Mouse (Mus musculus): ENCODE measurements around the gene Vmn1r167. TPM values are rescaled to one million over a fixed set of nuclear protein-coding genes. Genes with fewer than 3 reads are reported as not detected.
"Not testable (repeated sequence)": the region's sequence is repeated elsewhere in the genome, so short reads cannot be mapped to it uniquely, and the experiment has no call there.

Gene Vmn1r167
- polyA plus RNA-seq (2014; fragmentation: Nextera tagmentation; extraction: Ambion mirVana) = not detected in 2 replicates

DNA sequence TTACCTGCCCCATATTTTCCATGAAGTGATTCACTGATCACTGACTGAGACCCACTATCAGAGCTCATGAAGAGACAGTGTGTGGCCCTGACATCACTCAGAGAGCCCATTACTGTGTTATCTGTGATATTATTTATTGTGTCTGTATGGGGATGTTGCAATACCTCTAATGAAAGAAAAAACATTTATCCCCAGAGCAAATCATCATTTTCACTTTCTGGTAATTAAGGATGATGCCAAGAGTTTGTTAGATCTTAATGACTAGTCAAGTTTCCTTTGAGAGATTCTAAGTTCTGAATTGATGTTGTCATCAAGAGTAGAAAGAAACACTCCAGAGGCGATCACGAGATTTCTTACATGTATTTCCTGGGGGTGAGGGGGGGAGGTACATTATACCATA lies at the start of gene Vmn1r167:
Gene Vmn1r167, minus strand, starts transcription at position 101 of the 400 bp plus-strand sequence.
- not testable (repeated sequence) for H3K4me1 ChIP-seq (ENCODE audit: control insufficient read depth in 2 of 2, insufficient read depth in 2 of 2, low read length in 2 of 2); H3K9ac ChIP-seq (ENCODE audit: low read length); H3K9me3 ChIP-seq (ENCODE audit: control insufficient read depth, low read length); H3K4me2 ChIP-seq (ENCODE audit: low read length); H3K27ac ChIP-seq (replicated peaks in 1 of 2; ENCODE audit: control insufficient read depth in 1 of 2, insufficient read depth in 1 of 2, low read depth in 2 of 2, low read length in 2 of 2); ATAC-seq (ENCODE audit: insufficient number of reproducible peaks, insufficient read depth, low FRiP score, low read depth); H3K36me3 ChIP-seq (ENCODE audit: control insufficient read depth, insufficient read depth, low read length); H3K27me3 ChIP-seq (ENCODE audit: control insufficient read depth, insufficient read depth, low read length); H3K4me3 ChIP-seq (ENCODE audit: control insufficient read depth in 1 of 2, insufficient read depth in 1 of 2, low read depth in 1 of 2, low read length in 2 of 2)
- WGBS = 64% methylated on average over 2 of the region's 2 CpGs

DNA sequence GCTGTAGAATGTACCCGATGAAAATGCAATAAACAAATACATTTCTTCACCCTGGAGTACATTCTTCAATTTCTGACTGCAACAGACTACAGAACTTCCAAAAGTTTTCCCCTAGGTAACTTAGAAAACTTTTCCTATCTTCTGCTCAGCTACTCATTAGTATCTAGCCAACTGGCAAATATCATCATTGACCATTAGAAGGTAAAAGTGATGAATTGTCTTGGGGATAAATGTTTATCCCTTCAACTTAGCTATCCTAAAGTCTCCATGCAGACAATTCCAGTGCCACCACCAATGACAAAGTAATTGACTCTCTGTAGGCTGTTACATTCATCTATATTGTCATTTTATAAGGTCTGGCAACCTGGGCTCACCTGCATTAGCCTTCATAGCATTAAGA lies 32.4 kb upstream of the Vmn1r167 start, which contains the start of gene Vmn1r168:
Gene Vmn1r168, plus strand, starts transcription at position 301 of the 400 bp plus-strand sequence.
- not testable (repeated sequence) for H3K27ac ChIP-seq (replicated peaks in 1 of 2; ENCODE audit: control insufficient read depth in 1 of 2, insufficient read depth in 1 of 2, low read depth in 2 of 2, low read length in 2 of 2); H3K4me1 ChIP-seq (ENCODE audit: control insufficient read depth in 2 of 2, insufficient read depth in 2 of 2, low read length in 2 of 2); H3K9ac ChIP-seq (ENCODE audit: low read length); H3K36me3 ChIP-seq (ENCODE audit: control insufficient read depth, insufficient read depth, low read length); H3K4me2 ChIP-seq (ENCODE audit: low read length); H3K4me3 ChIP-seq (ENCODE audit: control insufficient read depth in 1 of 2, insufficient read depth in 1 of 2, low read depth in 1 of 2, low read length in 2 of 2); H3K27me3 ChIP-seq (ENCODE audit: control insufficient read depth, insufficient read depth, low read length); H3K9me3 ChIP-seq (ENCODE audit: control insufficient read depth, low read length); ATAC-seq (ENCODE audit: insufficient number of reproducible peaks, insufficient read depth, low FRiP score, low read depth)
- no CpG with 5 or more reads among the region's 1 CpGs for WGBS

DNA sequence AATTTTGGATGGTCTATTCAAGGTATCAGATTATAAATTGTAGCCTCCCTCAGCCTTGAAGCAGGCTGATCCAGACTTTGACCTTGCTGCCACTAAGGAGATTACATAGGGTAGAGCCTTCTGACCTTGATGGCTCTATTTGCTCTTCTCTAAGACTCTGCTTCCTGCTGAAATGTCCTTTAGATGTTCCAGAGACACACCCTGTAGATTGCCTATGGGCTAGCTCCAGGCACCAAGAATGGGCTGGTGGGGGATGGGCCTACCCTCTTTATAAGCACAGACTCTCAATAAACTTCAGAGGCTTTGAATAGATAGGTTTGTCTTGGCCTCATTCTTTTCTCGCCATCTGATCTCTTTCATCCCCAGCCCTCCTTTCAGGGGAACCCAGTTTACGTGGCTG lies 34.1 kb downstream of the Vmn1r167 start:
- H3K4me3 ChIP-seq (ENCODE audit: control insufficient read depth in 1 of 2, insufficient read depth in 1 of 2, low read depth in 1 of 2, low read length in 2 of 2); H3K4me2 ChIP-seq (ENCODE audit: low read length); H3K27me3 ChIP-seq (ENCODE audit: control insufficient read depth, insufficient read depth, low read length); H3K36me3 ChIP-seq (ENCODE audit: control insufficient read depth, insufficient read depth, low read length); H3K4me1 ChIP-seq (ENCODE audit: control insufficient read depth in 2 of 2, insufficient read depth in 2 of 2, low read length in 2 of 2); H3K27ac ChIP-seq (replicated peaks in 1 of 2; ENCODE audit: control insufficient read depth in 1 of 2, insufficient read depth in 1 of 2, low read depth in 2 of 2, low read length in 2 of 2); H3K9ac ChIP-seq (ENCODE audit: low read length); ATAC-seq (ENCODE audit: insufficient number of reproducible peaks, insufficient read depth, low FRiP score, low read depth): not testable (repeated sequence)
- H3K9me3 ChIP-seq (ENCODE audit: control insufficient read depth, low read length) = peaks cover 21% of the 10 kb centered on the region
- WGBS = 59% methylated on average over 2 of the region's 2 CpGs

DNA sequence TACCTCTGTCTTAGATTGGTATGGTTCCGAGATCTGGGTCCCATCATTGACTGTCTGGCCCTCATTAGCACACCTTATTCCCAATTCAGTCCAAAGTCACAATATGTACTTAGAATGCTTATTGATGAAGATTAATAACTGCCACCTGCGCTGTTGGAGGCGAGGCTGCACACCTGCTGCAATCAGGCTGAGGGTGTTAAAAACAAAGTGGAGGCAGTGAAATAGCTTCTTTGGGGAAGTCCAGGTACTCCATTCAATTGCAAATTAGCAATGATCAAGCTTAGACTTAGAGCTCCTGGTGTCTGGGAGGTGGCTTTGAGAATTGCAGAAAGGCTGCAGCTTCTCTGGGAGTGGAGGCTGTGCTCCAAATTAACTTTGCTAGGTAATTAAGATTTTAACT lies 36.2 kb downstream of the Vmn1r167 start:
- H3K27ac ChIP-seq (replicated peaks in 1 of 2; ENCODE audit: control insufficient read depth in 1 of 2, insufficient read depth in 1 of 2, low read depth in 2 of 2, low read length in 2 of 2); H3K4me3 ChIP-seq (ENCODE audit: control insufficient read depth in 1 of 2, insufficient read depth in 1 of 2, low read depth in 1 of 2, low read length in 2 of 2); H3K36me3 ChIP-seq (ENCODE audit: control insufficient read depth, insufficient read depth, low read length); ATAC-seq (ENCODE audit: insufficient number of reproducible peaks, insufficient read depth, low FRiP score, low read depth); H3K9ac ChIP-seq (ENCODE audit: low read length); H3K27me3 ChIP-seq (ENCODE audit: control insufficient read depth, insufficient read depth, low read length); H3K4me2 ChIP-seq (ENCODE audit: low read length); H3K4me1 ChIP-seq (ENCODE audit: control insufficient read depth in 2 of 2, insufficient read depth in 2 of 2, low read length in 2 of 2): not testable (repeated sequence)
- WGBS = 48% methylated on average over 3 of the region's 3 CpGs
- peaks cover 21% of the 10 kb centered on the region; the same call in 1 of the 2 replicates for H3K9me3 ChIP-seq (ENCODE audit: control insufficient read depth, low read length)

DNA sequence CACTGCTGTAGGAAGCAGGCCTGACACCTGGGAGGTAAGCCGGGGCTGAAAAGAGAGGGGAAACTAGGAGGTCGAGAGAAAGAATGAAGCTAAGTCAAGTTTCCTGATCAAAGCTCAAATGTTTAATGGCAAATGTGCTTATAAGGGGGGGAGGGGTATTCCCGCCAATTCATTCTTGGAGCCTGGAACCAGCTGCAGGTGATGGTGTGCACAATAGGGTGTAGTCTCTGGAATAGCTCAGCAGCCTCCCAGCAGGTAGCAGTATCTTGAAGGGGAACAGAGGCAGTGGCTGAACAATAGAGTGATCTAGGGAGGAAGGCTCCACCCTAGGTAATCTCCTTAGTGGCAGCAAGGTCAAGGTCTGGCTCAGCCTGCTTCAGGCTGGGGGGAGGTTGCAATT lies 36.8 kb downstream of the Vmn1r167 start:
- H3K9me3 ChIP-seq (ENCODE audit: control insufficient read depth, low read length) = peaks cover 23% of the 10 kb centered on the region; the same call in 1 of the 2 replicates
- WGBS = 53% methylated on average over 3 of the region's 3 CpGs
- not testable (repeated sequence) for H3K9ac ChIP-seq (ENCODE audit: low read length); H3K27ac ChIP-seq (replicated peaks in 1 of 2; ENCODE audit: control insufficient read depth in 1 of 2, insufficient read depth in 1 of 2, low read depth in 2 of 2, low read length in 2 of 2); ATAC-seq (ENCODE audit: insufficient number of reproducible peaks, insufficient read depth, low FRiP score, low read depth); H3K4me2 ChIP-seq (ENCODE audit: low read length); H3K36me3 ChIP-seq (ENCODE audit: control insufficient read depth, insufficient read depth, low read length); H3K4me1 ChIP-seq (ENCODE audit: control insufficient read depth in 2 of 2, insufficient read depth in 2 of 2, low read length in 2 of 2); H3K27me3 ChIP-seq (ENCODE audit: control insufficient read depth, insufficient read depth, low read length); H3K4me3 ChIP-seq (ENCODE audit: control insufficient read depth in 1 of 2, insufficient read depth in 1 of 2, low read depth in 1 of 2, low read length in 2 of 2)

Other genes starting within 250 kb of the Vmn1r167 start
- gene Gm6902, start 228.3 kb downstream of the Vmn1r167 start, polyA plus RNA-seq (2014; fragmentation: Nextera tagmentation; extraction: Ambion mirVana) = not detected in 2 replicates
- gene Nlrp4e, start 206.0 kb downstream of the Vmn1r167 start, polyA plus RNA-seq (2014; fragmentation: Nextera tagmentation; extraction: Ambion mirVana) = not detected in 2 replicates
- gene Nlrp5, start 121.3 kb downstream of the Vmn1r167 start, polyA plus RNA-seq (2014; fragmentation: Nextera tagmentation; extraction: Ambion mirVana) = not detected in 2 replicates
- gene Vmn1r168, start 32.5 kb upstream of the Vmn1r167 start, polyA plus RNA-seq (2014; fragmentation: Nextera tagmentation; extraction: Ambion mirVana) = not detected in 2 replicates
- not detected in 2 replicates for gene Vmn1r169, start 68.3 kb upstream of the Vmn1r167 start, polyA plus RNA-seq (2014; fragmentation: Nextera tagmentation; extraction: Ambion mirVana)
- gene Vmn1r170, start 99.0 kb upstream of the Vmn1r167 start, polyA plus RNA-seq (2014; fragmentation: Nextera tagmentation; extraction: Ambion mirVana) = not detected in 2 replicates
- gene Vmn1r171, start 123.5 kb upstream of the Vmn1r167 start, polyA plus RNA-seq (2014; fragmentation: Nextera tagmentation; extraction: Ambion mirVana) = not detected in 2 replicates
- gene Vmn1r172, start 151.1 kb upstream of the Vmn1r167 start, polyA plus RNA-seq (2014; fragmentation: Nextera tagmentation; extraction: Ambion mirVana) = not detected in 2 replicates
- gene Vmn1r173, start 193.5 kb upstream of the Vmn1r167 start, polyA plus RNA-seq (2014; fragmentation: Nextera tagmentation; extraction: Ambion mirVana) = not detected in 2 replicates
- gene Vmn1r174, start 245.1 kb upstream of the Vmn1r167 start, polyA plus RNA-seq (2014; fragmentation: Nextera tagmentation; extraction: Ambion mirVana) = not detected in 2 replicates